Mouse (Mus musculus): ENCODE results near the gene Dpp10. TPM values are rescaled to one million over a fixed set of nuclear protein-coding genes. Genes with fewer than 3 reads are reported as not detected.

The Dpp10 gene
- polyA plus RNA-seq, 1 experiment from 2014 or later, result 0.34 TPM

DNA sequence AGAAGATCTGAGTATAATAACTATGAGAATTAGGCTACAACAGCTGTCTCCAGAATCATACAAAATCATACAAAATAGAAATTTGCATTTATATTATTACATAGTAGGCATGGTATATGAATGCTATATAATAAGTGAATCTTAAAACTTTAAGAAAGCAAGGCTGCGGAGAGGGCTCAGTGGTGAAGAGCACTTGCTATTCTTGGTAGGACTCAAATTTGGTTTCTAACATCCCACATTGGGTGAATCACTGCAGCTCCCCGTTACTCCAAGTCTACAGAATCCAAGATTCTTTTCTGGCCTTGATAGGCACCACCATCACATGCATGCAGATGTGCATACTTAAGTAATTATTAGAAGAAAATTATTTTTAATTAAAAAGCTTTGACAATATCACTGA, 279.8 kb downstream of the Dpp10 start:
- WGBS, result 85% methylated on average over 2 of the region's 2 CpGs
- H3K27ac ChIP-seq (ENCODE audit: low read depth, low read length), result no peak overlapping the region
- no peaks in the 10 kb centered on the region for H3K9me3 ChIP-seq (ENCODE audit: control insufficient read depth, low read length)
- no peak overlapping the region for H3K4me3 ChIP-seq (ENCODE audit: low read depth, low read length)
- no peak overlapping the region for H3K9ac ChIP-seq (ENCODE audit: low read length)
- DNase-seq (ENCODE audit: low spot score, missing footprints) (no peak), ATAC-seq (ENCODE audit: low FRiP score) (no peak)
- H3K27me3 ChIP-seq (ENCODE audit: control insufficient read depth, insufficient read depth, low read length), result no peaks in the 10 kb centered on the region
- H3K4me1 ChIP-seq (ENCODE audit: control insufficient read depth, insufficient read depth, low read length), result no peaks in the 10 kb centered on the region
- no peaks in the 10 kb centered on the region for H3K36me3 ChIP-seq (ENCODE audit: control insufficient read depth, insufficient read depth, low read length)
- no peak overlapping the region for H3K4me2 ChIP-seq

DNA sequence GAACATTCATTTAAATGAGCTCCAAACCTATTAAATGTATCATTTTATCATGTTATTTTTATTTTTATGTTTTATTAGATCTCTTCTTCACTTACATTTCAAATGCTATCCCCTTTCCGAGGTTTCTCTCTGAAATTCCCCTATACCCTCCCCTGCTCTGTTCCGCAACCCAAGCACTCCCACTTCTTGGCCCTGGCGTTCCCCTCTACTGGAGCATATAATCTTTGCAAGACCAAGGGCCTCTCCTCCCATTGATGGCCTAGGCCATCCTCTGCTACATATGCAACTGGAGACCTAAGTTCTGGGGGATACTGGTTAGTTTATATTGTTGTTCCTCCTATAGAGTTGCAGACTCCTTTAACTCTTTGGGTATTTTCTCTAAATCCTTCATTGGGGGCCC, 283.1 kb downstream of the Dpp10 start:
- Histone ChIP-seq H3K4me3 (ENCODE audit: low read depth, low read length) (no peak overlapping the region), H3K27ac (ENCODE audit: low read depth, low read length) (no peak overlapping the region), H3K27me3 (ENCODE audit: control insufficient read depth, insufficient read depth, low read length) (no peaks in the 10 kb centered on the region), H3K4me1 (ENCODE audit: control insufficient read depth, insufficient read depth, low read length) (no peaks in the 10 kb centered on the region), H3K36me3 (ENCODE audit: control insufficient read depth, insufficient read depth, low read length) (no peaks in the 10 kb centered on the region), H3K9me3 (ENCODE audit: control insufficient read depth, low read length) (no peaks in the 10 kb centered on the region), H3K4me2 (no peak overlapping the region), H3K9ac (ENCODE audit: low read length) (no peak overlapping the region)
- DNase-seq (ENCODE audit: low spot score, missing footprints) (no peak), ATAC-seq (ENCODE audit: low FRiP score) (no peak)
- WGBS, result 72% methylated on average over 3 of the region's 3 CpGs

DNA sequence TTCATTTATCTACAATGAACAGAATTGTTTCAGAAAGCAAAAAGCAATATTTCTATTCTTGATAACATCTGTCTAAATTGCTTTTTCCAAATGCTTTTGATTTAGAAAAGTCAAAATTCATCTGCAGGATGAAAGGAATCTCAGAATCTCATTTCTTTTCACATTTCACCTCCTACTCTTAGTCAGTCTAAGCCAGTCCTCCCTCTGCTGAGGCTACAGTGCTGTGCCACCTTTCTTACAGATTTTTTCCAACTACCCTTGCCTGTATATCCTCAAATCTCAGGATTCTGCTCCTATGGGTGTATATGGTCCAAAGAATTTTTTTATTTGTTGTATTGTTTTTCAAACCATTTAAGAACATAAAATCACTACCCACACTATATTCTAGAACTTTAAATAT, 289.3 kb downstream of the Dpp10 start:
- Histone ChIP-seq H3K27me3 (ENCODE audit: control insufficient read depth, insufficient read depth, low read length) (no peaks in the 10 kb centered on the region), H3K4me2 (no peak overlapping the region), H3K4me1 (ENCODE audit: control insufficient read depth, insufficient read depth, low read length) (no peaks in the 10 kb centered on the region), H3K27ac (ENCODE audit: low read depth, low read length) (no peak overlapping the region), H3K36me3 (ENCODE audit: control insufficient read depth, insufficient read depth, low read length) (no peaks in the 10 kb centered on the region), H3K4me3 (ENCODE audit: low read depth, low read length) (no peak overlapping the region), H3K9me3 (ENCODE audit: control insufficient read depth, low read length) (no peaks in the 10 kb centered on the region), H3K9ac (ENCODE audit: low read length) (no peak overlapping the region)
- ATAC-seq (ENCODE audit: low FRiP score) (no peak), DNase-seq (ENCODE audit: low spot score, missing footprints) (no peak)

DNA sequence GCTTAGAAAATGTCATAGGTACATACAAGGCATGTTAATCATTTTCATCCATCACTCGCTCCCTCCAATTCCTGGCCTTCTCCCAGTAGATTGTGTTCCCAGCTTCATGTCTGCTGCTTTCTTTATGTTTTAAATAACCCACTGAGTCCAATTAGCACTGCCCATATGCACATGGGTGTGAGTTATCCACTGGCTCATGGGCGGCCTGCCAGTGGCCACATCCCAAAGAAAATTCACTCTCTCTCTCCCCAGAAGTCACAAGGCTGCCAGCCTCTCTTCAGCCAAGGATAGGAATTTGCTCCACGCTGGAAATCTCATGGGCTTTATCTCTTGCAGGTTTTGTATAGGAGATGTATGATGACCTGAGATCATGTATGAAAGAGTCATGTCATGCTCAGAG, 338.1 kb downstream of the Dpp10 start:
- H3K27ac ChIP-seq (ENCODE audit: low read depth, low read length), result no peak overlapping the region
- H3K4me2 ChIP-seq, result no peak overlapping the region
- no peaks in the 10 kb centered on the region for H3K36me3 ChIP-seq (ENCODE audit: control insufficient read depth, insufficient read depth, low read length)
- H3K4me1 ChIP-seq (ENCODE audit: control insufficient read depth, insufficient read depth, low read length), result no peaks in the 10 kb centered on the region
- H3K27me3 ChIP-seq (ENCODE audit: control insufficient read depth, insufficient read depth, low read length), result no peaks in the 10 kb centered on the region
- H3K4me3 ChIP-seq (ENCODE audit: low read depth, low read length), result no peak overlapping the region
- no peak for DNase-seq (ENCODE audit: low spot score, missing footprints)
- no peaks in the 10 kb centered on the region for H3K9me3 ChIP-seq (ENCODE audit: control insufficient read depth, low read length)
- no peak overlapping the region for H3K9ac ChIP-seq (ENCODE audit: low read length)
- WGBS, result 76% methylated on average over 3 of the region's 3 CpGs
- ATAC-seq (ENCODE audit: low FRiP score), result no peak

DNA sequence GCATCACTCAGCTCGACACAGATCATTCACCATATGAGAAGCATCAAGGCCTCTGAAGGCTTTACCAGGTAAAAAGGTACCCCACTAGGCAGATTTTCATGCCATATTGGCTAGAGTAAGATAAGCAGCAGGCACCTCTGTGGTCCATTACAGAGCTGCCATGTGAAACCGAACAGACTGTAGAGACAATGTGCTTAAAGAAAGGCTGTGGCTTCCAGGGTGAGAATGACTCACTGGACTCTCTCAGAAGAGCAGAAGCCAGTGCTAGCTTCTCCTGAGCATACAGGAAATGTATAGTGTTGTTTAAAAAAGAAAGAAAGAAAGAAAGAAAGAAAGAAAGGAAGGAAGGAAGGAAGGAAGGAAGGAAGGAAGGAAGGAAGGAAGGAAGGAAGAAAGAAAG, 386.9 kb downstream of the Dpp10 start:
- H3K9ac ChIP-seq (ENCODE audit: low read length), result no peak overlapping the region
- ATAC-seq (ENCODE audit: low FRiP score) (no peak), DNase-seq (ENCODE audit: low spot score, missing footprints) (no peak)
- H3K27me3 ChIP-seq (ENCODE audit: control insufficient read depth, insufficient read depth, low read length), result no peaks in the 10 kb centered on the region
- no peak overlapping the region for H3K4me3 ChIP-seq (ENCODE audit: low read depth, low read length)
- WGBS, result 85% methylated on average over 2 of the region's 2 CpGs
- no peaks in the 10 kb centered on the region for H3K4me1 ChIP-seq (ENCODE audit: control insufficient read depth, insufficient read depth, low read length)
- no peak overlapping the region for H3K27ac ChIP-seq (ENCODE audit: low read depth, low read length)
- no peaks in the 10 kb centered on the region for H3K36me3 ChIP-seq (ENCODE audit: control insufficient read depth, insufficient read depth, low read length)
- H3K9me3 ChIP-seq (ENCODE audit: control insufficient read depth, low read length), result no peaks in the 10 kb centered on the region
- no peak overlapping the region for H3K4me2 ChIP-seq

GRCm38 (mm10) chr1:123656607-123657006, 388.8 kb downstream of the Dpp10 start:
- H3K9me3 ChIP-seq (ENCODE audit: control insufficient read depth, low read length), result no peaks in the 10 kb centered on the region
- 78% methylated on average over 3 of the region's 3 CpGs for WGBS

GRCm38 (mm10) chr1:123637897-123638296, 407.5 kb downstream of the Dpp10 start:
- H3K27me3 ChIP-seq (ENCODE audit: control insufficient read depth, insufficient read depth, low read length), result no peaks in the 10 kb centered on the region
- no peak overlapping the region for H3K27ac ChIP-seq (ENCODE audit: low read depth, low read length)
- H3K4me3 ChIP-seq (ENCODE audit: low read depth, low read length), result no peak overlapping the region
- H3K9ac ChIP-seq (ENCODE audit: low read length), result no peak overlapping the region
- no peak overlapping the region for H3K4me2 ChIP-seq
- ATAC-seq (ENCODE audit: low FRiP score) (no peak), DNase-seq (ENCODE audit: low spot score, missing footprints) (no peak)
- H3K36me3 ChIP-seq (ENCODE audit: control insufficient read depth, insufficient read depth, low read length), result no peaks in the 10 kb centered on the region
- H3K9me3 ChIP-seq (ENCODE audit: control insufficient read depth, low read length), result no peaks in the 10 kb centered on the region
- H3K4me1 ChIP-seq (ENCODE audit: control insufficient read depth, insufficient read depth, low read length), result no peaks in the 10 kb centered on the region
- WGBS, result 89% methylated on average over 1 of the region's 1 CpGs

More at GRCm38 (mm10) chr1:123656607-123657006, 388.8 kb downstream of the Dpp10 start:
- no peaks in the 10 kb centered on the region for H3K36me3 ChIP-seq (ENCODE audit: control insufficient read depth, insufficient read depth, low read length)
- no peak overlapping the region for H3K27ac ChIP-seq (ENCODE audit: low read depth, low read length)
- DNase-seq (ENCODE audit: low spot score, missing footprints) (no peak), ATAC-seq (ENCODE audit: low FRiP score) (no peak)
- no peaks in the 10 kb centered on the region for H3K4me1 ChIP-seq (ENCODE audit: control insufficient read depth, insufficient read depth, low read length)
- H3K27me3 ChIP-seq (ENCODE audit: control insufficient read depth, insufficient read depth, low read length), result no peaks in the 10 kb centered on the region
- H3K9ac ChIP-seq (ENCODE audit: low read length), result no peak overlapping the region
- no peak overlapping the region for H3K4me3 ChIP-seq (ENCODE audit: low read depth, low read length)
- H3K4me2 ChIP-seq, result no peak overlapping the region

GRCm38 (mm10) chr1:123628268-123628667, 417.1 kb downstream of the Dpp10 start:
- no peaks in the 10 kb centered on the region for H3K27me3 ChIP-seq (ENCODE audit: control insufficient read depth, insufficient read depth, low read length)
- no peaks in the 10 kb centered on the region for H3K4me1 ChIP-seq (ENCODE audit: control insufficient read depth, insufficient read depth, low read length)
- no peak overlapping the region for H3K27ac ChIP-seq (ENCODE audit: low read depth, low read length)
- no peak overlapping the region for H3K4me3 ChIP-seq (ENCODE audit: low read depth, low read length)
- no peaks in the 10 kb centered on the region for H3K36me3 ChIP-seq (ENCODE audit: control insufficient read depth, insufficient read depth, low read length)
- no peak overlapping the region for H3K9ac ChIP-seq (ENCODE audit: low read length)
- no peak overlapping the region for H3K4me2 ChIP-seq
- WGBS, result 88% methylated on average over 3 of the region's 3 CpGs
- ATAC-seq (ENCODE audit: low FRiP score) (no peak), DNase-seq (ENCODE audit: low spot score, missing footprints) (no peak)
- no peaks in the 10 kb centered on the region for H3K9me3 ChIP-seq (ENCODE audit: control insufficient read depth, low read length)

- Histone ChIP-seq H3K4me2 (no peak overlapping the region), H3K9ac (ENCODE audit: low read length) (no peak overlapping the region), H3K4me1 (ENCODE audit: control insufficient read depth, insufficient read depth, low read length) (no peaks in the 10 kb centered on the region), H3K4me3 (ENCODE audit: low read depth, low read length) (no peak overlapping the region), H3K27ac (ENCODE audit: low read depth, low read length) (no peak overlapping the region), H3K36me3 (ENCODE audit: control insufficient read depth, insufficient read depth, low read length) (no peaks in the 10 kb centered on the region), H3K9me3 (ENCODE audit: control insufficient read depth, low read length) (no peaks in the 10 kb centered on the region), H3K27me3 (ENCODE audit: control insufficient read depth, insufficient read depth, low read length) (no peaks in the 10 kb centered on the region)
- ATAC-seq (ENCODE audit: low FRiP score) (no peak), DNase-seq (ENCODE audit: low spot score, missing footprints) (no peak)
These were observed 460.5 kb downstream of the Dpp10 start for GRCm38 (mm10) chr1:123584857-123585256.

- Histone ChIP-seq H3K9ac (ENCODE audit: low read length) (no peak overlapping the region), H3K27me3 (ENCODE audit: control insufficient read depth, insufficient read depth, low read length) (no peaks in the 10 kb centered on the region), H3K9me3 (ENCODE audit: control insufficient read depth, low read length) (no peaks in the 10 kb centered on the region), H3K4me1 (ENCODE audit: control insufficient read depth, insufficient read depth, low read length) (no peaks in the 10 kb centered on the region), H3K36me3 (ENCODE audit: control insufficient read depth, insufficient read depth, low read length) (no peaks in the 10 kb centered on the region), H3K4me3 (ENCODE audit: low read depth, low read length) (no peak overlapping the region), H3K4me2 (no peak overlapping the region), H3K27ac (ENCODE audit: low read depth, low read length) (no peak overlapping the region)
- 99% methylated on average over 2 of the region's 2 CpGs for WGBS
- ATAC-seq (ENCODE audit: low FRiP score) (no peak), DNase-seq (ENCODE audit: low spot score, missing footprints) (no peak)
These were observed 465.2 kb downstream of the Dpp10 start for GRCm38 (mm10) chr1:123580112-123580511.

All from midbrain, embryonic 11.5 days (tissue).